Mouse (Mus musculus): ENCODE data around the gene Gsc2.

GRCm38 (mm10) chr16:17938187-17938586 is 23.3 kb upstream of the Gsc2 start:
- TF ChIP-seq FLI1 (IDR thresholded peaks at IDR 0.05; ENCODE audit: low read length) (no peak), GATA1 (IDR thresholded peaks at IDR 0.05; ENCODE audit: borderline replicate concordance, low read length) (no peak)
